Mouse (Mus musculus): ENCODE results near the gene Fgfr3.

Fgfr3 gene

DNA sequence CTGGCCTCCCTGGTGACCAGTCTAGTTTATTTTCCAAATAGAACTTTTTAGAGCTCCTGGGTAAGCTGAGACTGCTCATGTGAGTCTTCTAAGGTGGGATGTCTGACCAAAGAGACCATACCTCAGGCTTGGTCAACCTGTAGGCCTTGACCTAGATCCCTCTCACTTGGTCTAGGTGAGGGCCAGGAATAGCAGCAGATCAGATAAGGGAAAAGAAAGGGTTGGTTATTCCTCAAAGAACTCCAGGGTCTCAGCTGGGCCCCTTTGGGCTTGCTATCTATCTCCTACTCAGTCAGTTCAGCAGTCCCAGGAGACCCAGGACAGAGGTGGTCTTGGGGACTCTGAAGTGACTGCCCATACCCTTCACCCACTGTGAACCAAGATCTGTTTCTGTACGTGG is 23.9 kb upstream of the Fgfr3 start:
- DNase-seq (ENCODE audit: inconsistent age in 2 of 2, low spot score in 1 of 2) = no peak

GRCm38 (mm10) chr5:33697947-33698512 is 23.4 kb upstream of the Fgfr3 start:
- no peak for DNase-seq (ENCODE audit: inconsistent age in 2 of 2, low spot score in 1 of 2)

GRCm38 (mm10) chr5:33698669-33699068 is 22.8 kb upstream of the Fgfr3 start:
- no peak for DNase-seq (ENCODE audit: inconsistent age in 2 of 2, low spot score in 1 of 2)

DNA sequence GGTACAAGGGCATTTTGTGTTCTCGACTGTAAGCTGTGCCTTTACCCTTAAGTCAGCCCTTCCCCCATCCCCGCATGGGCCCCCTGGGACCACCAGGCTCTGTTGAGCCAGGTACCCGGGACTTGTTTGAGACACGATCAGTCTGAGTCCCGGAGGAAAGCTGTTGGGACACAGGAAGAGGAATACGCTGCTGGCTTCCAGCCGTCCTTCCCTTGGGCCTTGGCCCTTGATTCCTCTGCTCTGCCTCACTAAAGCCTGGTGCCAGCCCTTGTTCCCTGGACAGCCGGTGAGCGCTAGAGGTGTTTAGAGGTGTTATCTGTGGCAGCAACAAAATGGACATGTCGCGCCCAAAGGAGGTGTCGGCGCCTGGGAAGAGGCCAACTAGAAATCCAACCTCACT is 21.5 kb upstream of the Fgfr3 start:
- DNase-seq (ENCODE audit: inconsistent age in 2 of 2, low spot score in 1 of 2) = peak in 1 of 2 experiments; percentile 69

GRCm38 (mm10) chr5:33701832-33702231 is 19.6 kb upstream of the Fgfr3 start:
- no peak for DNase-seq (ENCODE audit: inconsistent age in 2 of 2, low spot score in 1 of 2)

GRCm38 (mm10) chr5:33703999-33704398 is 17.5 kb upstream of the Fgfr3 start:
- DNase-seq (ENCODE audit: inconsistent age in 2 of 2, low spot score in 1 of 2) = no peak

GRCm38 (mm10) chr5:33704945-33705611 is 16.4 kb upstream of the Fgfr3 start:
- no peak for DNase-seq (ENCODE audit: inconsistent age in 2 of 2, low spot score in 1 of 2)

DNA sequence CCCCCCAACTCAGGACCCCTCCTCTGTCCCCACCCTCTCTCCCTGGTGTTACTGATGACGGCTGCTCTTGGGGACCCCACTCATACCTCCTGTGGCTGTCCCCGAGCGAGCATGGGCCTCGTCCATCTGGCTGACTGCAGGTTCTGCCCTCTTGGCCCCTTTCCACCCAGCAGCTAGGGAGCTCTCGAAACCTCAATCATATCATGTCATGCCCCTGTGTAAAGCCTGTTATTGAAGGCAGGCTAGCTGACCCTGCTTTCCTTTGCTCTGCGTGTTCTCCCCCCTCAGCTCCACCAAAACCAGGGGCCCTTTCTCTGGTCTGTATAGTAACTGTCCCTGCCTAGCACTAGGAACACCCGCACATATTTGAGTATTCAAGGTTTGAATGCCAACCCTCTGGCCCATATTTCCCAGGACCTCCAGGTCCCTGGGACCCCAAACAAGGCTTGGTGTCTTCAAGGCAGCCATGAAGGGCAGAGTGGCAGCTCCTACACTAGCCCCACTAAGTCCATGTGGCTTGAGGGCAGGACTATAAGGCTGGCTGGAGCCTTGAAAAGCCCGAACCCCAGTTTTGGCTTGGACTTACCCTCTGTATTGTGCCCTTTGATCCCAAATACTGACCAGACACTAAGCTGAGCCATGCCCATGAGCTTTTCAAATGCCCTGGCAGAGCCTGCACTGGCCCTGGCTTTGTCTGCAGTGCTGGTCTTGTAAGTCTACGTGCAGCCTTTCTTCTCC is 15.7 kb upstream of the Fgfr3 start:
- DNase-seq (ENCODE audit: inconsistent age in 2 of 2, low spot score in 1 of 2) = no peak

DNA sequence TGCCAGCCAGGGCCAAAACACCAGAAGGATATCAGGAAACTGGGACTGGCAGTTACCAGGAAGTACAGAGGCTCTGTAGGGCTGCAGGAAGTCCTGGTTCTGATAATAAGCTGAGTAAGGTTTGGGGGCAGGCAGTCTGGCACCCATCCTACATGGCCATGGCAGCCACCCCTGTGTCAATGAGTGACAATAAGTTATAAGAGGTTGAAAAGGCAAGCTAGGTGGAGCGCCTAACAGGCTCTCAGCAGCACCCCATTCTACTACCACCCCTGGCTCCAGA is 15.2 kb upstream of the Fgfr3 start:
- no peak for DNase-seq (ENCODE audit: inconsistent age in 2 of 2, low spot score in 1 of 2)

GRCm38 (mm10) chr5:33707163-33707562 is 14.3 kb upstream of the Fgfr3 start:
- DNase-seq (ENCODE audit: inconsistent age in 2 of 2, low spot score in 1 of 2) = no peak

DNA sequence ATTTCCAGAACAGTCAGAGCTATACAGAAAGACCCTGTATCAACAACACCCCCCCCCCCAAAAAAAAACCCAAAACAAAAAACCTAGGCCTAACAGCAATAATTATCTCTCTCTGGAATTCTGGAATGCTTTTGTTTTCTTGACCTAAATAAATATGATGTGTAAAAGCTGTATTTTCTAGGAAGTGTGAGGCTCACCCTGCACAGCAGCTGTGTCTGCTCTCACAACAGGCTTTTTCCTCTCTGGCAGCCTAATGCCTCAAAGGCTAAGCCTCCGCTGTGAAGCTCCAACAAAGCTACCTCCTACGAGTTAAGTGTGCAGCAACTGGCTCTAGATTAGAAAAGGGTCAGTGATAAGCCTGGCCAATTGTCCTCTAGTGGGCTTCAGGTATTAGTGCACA is 12.4 kb upstream of the Fgfr3 start:
- no peak for DNase-seq (ENCODE audit: inconsistent age in 2 of 2, low spot score in 1 of 2)

GRCm38 (mm10) chr5:33712550-33712949 is 8.9 kb upstream of the Fgfr3 start:
- no peak for DNase-seq (ENCODE audit: inconsistent age in 2 of 2, low spot score in 1 of 2)

- DNase-seq (ENCODE audit: inconsistent age in 2 of 2, low spot score in 1 of 2) = no peak
Observed at GRCm38 (mm10) chr5:33715182-33715581, 6.3 kb upstream of the Fgfr3 start.

DNA sequence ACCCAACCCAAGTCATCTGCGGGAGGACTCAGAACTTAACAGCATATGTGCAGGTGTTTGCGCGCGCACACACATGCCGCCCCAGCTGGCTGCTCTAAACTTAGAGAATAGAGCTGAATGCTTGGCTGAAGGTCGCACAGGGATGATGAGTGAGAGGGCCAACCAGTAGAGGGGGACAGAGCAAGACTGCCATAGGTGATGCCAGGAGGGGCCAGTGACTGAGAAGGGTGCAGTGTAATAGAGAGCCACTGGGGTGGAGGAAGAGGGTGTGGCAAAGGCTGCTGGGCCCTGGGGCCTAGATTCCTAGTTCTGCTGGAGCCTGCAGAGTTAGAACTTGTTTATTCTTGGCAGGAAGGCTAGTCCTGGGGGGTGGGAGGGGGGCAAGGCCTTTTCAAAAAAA is 5.0 kb upstream of the Fgfr3 start:
- DNase-seq (ENCODE audit: inconsistent age in 2 of 2, low spot score in 1 of 2) = no peak

GRCm38 (mm10) chr5:33718460-33718859 is 3.0 kb upstream of the Fgfr3 start:
- no peak for DNase-seq (ENCODE audit: inconsistent age in 2 of 2, low spot score in 1 of 2)

DNA sequence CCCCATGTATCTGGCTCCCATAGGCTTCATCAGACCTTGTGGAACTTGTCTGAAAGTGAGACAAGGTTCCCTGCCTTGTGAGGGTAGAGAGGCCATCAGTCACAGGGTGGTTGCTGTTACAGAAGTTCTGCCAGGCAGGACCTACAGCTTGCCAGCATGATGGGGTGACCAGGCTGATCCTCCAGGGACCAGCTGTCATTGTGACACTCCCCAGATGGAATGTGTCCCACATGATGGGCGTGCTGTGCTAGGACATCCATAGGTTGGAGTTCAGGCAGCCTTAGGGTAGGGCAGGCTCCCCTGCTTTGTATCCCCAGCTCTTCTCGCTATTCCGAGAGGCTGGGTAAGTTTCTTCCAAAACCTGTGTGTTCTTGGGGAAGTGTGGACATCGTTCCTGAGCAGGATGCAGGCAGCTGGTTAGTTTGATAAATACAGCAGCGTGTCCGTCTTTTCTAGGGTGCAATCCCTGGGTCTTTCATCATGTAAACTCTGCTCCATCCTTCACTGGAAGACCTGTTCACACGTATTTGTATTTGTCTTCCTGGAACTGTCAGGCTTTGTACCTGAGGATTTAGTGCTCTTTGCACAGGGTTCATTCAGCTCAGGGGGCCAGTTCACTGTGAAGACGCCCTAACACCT is 503 bp upstream of the Fgfr3 start:
- DNase-seq (ENCODE audit: inconsistent age in 2 of 2, low spot score in 1 of 2) = peak in 1 of 2 experiments; percentile 28

- no peak for DNase-seq (ENCODE audit: inconsistent age in 2 of 2, low spot score in 1 of 2)
Observed at GRCm38 (mm10) chr5:33722266-33723018, 968 bp downstream of the Fgfr3 start.

DNA sequence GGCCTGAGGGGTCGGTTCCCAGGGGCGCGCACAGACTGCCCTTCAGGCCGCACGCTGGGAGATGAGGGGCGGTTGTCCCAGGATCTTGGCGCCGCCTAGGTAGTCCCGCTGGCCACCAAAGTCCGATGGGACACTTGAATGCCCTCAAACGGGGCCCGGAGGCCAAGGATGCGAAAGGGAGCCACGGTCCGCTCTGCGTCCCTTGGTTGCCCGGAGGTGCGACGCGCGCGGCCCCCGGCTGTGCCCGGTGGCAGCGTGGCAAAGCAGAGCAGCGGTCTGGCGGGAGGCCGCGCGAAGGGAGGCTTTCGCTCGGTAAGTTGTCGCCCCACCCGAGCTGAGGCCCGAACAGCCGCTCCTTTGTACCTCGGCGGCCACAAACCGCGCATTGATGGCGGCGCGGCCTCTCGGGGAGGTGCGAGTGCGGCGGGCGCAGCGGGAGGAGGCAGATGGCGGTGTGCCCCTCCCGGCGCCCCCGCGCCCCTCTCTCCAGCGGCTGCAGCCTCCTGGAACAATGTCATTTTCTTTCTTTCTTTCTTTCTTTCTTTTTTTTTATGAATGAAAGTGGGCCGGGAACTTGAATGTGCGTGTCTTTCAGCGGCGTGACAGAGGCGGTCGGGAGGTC is 1.7 kb downstream of the Fgfr3 start:
- peak in 1 of 2 experiments; percentile 58 for DNase-seq (ENCODE audit: inconsistent age in 2 of 2, low spot score in 1 of 2)

DNA sequence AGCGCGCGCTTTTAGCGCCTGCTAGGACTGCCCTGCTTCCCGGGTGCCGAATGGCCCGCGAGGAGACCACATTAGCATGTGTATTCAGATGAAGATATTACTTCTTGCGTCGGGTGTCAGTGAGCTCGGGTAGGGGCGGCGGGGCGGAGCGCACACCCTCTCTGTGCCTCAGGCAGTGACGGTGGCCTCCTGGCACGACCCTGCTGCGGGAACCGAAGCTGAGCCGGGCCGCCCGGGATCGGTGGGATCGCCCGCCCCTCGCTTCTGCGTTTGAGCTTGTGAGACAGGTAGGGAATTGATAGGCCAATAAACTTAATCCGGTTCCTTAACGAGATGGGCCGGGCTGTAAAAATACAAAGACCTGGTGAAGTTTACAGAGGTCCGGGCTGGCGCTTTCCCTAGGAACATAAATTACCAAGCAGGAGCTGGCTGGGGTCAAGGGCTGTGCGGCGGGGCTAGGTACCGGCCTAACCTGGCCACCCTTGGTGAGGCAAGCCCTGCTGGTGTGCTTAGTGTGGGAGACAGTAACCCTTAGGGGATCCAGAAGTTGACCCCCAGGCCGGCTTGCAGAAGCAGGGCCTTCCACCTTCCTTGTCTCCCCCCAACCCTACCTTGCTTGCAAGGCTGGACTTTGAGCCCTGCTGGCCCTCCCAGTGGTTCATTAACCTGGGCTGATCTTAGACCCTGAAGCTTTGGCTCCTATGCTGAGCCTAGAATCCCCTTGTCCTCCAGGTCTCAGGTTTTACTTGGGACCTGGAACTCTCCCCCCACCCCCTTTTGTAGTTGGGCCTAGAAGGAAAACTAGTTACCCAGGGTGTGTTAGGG is 2.4 kb downstream of the Fgfr3 start:
- DNase-seq (ENCODE audit: inconsistent age in 2 of 2, low spot score in 1 of 2) = no peak

DNA sequence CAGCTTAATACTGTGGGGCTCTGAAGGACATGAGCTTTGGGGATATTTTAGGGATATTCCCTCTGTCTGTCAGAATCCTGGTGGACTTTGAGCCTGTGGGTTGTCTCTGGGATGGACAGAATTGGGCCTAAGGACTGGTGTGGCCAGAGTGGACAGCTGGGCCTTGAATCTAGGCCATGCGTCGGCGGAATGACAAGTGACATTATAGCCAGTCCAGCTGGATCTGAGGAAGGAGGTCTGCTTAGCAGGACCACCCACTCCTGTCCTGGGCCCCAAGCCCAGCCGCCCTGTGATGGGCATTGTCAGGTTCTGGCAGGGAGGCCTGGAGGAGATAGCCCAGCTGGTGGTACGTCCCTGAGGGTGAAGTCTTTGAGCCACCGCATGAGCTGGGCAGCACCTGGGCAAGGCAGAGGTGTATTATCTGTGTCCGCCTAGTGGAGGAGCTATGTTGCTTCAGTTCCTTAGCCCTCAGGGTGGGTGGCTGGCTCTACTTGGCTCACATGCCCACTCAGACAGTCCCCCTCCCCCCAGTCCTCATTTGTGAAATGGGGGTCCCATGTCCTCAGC is 4.7 kb downstream of the Fgfr3 start:
- no peak for DNase-seq (ENCODE audit: inconsistent age in 2 of 2, low spot score in 1 of 2)

Data from adrenal gland, adult (tissue).